Mouse (Mus musculus) hindlimb bud, embryonic 11.5 days (tissue): ENCODE measurements around the gene Mob3b.

Source experiments
- DNase-seq: peaks from one replicate; pipeline ENCODE4 v3.0.0-alpha.2; 2012; ENCODE audit warnings: low read depth, low spot score; ENCODE audit errors: extremely low spot score

Mob3b gene

DNA sequence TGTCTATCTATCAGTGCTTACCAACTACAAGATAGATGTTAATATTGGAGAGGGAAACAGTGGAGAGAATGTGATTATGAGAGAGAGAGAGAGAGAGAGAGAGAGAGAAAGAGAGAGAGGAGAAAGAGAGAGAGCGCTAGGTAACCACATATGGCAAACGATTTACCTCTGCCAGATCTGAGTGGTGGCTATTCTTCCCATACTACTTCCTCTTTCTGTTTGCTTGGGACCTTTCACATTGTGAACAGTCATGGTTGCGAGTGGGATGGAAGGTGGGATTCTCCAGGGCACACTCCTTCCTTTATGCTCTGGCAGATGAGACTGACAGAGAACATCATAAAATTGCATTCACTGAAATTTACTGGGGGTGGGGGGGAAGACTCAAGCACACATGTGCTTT lies 40.1 kb downstream of the Mob3b start:
- DNase-seq: no peak

DNA sequence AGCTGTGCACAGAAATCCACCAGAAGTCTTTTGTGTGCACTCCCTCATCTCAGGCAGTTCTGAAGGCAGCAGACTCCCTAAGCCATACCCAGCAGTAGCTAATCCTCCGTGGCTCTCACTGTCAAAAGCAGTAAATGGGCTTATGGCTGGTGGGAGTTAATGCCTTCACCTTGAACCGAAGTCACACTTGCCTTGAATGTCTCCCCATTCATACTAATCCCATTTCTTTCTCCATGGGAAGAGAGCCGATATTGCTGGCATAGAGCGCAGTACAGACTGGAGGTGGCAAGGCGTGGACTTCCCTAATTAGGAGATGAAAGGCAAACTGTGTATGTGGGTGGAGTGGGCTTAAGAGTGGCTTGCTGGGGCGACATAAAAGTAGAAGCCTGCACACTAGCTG lies 41.4 kb downstream of the Mob3b start:
- DNase-seq: no peak

DNA sequence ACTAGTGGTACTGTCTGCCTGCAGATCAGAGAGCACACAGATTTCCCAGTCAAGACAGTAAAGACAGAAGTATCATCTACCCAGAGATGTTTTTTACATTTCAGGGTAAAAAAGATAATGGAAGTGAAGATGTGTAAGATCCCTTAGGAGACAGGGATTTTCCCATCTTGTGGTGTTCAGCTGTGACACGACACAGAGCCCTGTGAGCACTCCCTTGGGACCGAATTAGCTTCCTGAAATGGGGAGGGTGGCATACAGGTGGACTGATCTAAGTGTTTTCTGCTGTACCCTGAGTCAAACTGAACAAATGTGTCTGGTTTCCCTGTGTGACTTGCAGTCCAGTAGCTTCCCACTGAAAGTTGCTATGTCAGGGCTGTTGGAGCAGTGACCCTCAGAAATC lies 42.3 kb downstream of the Mob3b start:
- no peak for DNase-seq

DNA sequence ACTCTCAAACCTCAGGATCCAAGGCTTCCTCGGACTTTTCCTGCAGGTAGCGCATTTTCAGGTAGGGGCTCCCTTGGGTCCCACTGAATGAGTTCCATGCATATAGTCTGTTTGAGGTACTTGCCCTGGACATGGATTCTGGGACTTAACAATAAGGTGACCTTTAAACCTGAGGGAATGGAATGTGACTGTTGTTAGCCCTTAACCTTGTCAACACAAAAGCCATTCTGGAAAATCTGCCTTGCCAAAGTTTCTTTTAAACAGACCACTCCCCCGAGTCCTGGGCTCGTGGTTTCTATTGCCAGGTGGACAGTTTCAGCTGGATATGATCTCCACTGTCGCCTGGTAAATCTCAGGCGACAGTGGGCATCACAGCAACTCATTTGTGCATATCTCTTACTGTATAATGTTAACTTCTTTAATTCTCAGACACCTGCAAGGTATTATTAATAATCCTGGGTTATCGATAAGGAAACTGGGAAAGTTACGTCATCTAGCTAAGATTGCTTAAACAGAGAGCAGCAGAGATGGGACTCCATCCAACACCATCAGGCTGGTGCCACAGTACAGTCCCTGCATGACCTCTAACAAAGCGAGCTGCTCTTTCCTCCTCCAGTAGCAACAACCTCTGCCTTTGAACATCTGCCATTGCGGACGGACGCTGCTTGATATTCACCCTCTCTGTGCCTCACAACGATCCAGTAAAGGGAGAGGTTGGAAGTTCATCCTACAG lies 43.6 kb downstream of the Mob3b start:
- DNase-seq: no peak

DNA sequence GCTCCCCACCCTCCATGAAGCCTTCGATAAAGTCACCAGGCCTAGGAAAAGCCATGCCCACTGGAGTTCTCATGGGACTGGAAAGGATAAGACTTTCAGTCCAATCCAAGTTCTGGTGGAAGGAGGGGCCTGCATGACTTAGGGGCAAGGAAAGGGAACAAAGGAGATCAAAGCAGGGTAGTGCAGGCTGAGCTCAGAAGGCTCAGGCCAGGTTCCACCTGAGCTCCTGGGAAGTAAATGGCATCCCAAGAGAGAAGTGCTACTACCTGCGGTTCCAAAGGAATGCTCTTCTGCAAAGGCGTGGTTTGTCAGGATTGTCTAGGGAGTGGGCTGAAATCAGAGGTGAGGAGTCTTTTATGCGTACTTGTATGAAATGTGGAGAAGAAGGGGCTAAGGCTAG lies 44.8 kb downstream of the Mob3b start:
- DNase-seq: no peak

DNA sequence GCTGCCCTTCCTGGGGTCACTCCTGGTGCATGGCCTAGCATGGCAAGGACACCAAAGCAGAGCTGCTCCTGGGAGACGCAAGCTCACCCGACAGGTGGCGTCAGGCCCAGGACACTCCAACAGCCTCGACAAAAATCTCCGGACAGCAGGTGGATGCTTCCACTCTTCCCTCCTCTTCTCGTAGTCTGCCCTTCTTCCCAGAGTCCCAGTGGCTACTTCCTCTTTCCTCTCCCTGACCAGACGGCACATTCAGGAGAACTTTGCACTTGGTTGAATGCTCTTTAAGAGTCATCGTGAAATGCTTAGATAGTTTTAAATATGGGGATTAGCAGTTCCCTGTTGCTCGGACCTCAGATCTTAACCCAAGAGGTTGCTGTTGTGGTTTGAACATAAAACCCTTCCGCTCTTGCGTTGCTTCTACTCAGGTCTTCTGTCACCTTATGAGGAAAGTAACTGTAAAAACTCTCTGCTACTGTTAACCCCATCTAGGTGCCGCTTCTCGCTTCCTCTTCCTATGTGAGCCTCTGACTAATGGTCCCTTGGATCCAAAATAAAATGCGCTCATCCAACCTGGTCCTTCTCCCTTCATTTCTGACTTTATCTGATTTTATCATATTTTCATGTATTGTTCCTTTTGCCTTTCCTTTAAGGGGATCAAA lies 52.0 kb downstream of the Mob3b start:
- DNase-seq: no peak

DNA sequence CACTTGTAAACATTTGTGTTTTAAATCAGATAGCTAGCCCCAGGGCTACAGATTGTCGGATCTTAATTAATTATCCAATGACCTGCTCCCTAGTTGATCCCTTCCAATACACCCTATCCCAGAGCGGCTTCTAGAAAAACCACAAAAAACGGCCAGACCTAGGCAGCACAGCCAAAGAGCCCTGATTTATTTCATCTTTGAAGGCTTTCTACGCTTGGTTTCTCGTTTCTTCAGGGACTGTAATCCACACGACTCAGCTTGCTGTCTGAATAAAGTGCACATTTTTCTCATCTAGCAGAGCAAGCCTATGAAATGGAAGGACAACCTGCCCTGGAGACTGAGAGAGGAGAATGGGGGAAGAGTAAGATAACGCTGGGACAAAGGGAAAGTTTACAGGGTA lies 56.1 kb downstream of the Mob3b start:
- no peak for DNase-seq

DNA sequence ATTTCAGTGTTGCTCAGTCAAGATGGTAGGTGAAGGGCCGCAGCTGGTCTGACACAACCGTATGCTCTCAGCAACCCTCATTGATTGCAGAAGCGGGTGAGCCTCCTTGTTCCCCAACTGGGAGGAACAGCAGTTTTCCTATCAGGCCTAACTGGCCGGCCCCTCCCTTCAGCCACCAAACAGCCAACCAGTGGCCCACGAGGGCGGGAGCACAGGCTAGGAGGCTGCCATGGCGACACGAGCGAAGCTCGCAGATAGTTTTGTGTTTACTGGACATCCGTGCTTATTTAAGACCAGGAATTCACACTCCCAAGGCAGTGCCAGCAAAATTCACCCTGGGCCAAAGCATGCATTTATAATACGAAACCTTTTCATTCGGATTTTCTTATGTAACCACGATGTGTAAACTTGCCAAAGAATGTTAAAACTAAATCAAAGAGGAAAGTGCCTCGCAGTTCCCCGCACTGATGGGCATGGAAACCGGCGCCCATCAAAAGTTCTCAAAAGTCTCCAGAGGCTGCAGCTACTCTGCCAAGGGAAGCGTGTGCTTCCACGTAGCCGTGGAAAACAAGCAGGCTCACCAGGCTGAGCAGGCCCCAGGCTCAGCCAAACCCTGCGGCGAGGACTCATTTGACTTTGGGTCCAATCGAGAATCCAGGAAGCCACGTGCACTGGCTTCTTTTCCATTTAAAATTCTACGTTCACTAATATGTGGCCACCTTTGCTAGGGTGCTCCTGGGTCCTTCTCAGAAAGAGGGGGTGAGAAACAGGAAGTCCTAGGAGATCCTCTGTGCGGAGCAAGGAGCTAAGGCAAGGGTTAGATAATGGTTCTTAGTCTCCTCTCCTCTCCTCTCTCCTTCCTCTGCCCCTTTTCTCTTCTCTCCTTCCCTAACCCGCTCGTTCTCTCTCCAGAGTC lies 57.2 kb downstream of the Mob3b start:
- no peak for DNase-seq

DNA sequence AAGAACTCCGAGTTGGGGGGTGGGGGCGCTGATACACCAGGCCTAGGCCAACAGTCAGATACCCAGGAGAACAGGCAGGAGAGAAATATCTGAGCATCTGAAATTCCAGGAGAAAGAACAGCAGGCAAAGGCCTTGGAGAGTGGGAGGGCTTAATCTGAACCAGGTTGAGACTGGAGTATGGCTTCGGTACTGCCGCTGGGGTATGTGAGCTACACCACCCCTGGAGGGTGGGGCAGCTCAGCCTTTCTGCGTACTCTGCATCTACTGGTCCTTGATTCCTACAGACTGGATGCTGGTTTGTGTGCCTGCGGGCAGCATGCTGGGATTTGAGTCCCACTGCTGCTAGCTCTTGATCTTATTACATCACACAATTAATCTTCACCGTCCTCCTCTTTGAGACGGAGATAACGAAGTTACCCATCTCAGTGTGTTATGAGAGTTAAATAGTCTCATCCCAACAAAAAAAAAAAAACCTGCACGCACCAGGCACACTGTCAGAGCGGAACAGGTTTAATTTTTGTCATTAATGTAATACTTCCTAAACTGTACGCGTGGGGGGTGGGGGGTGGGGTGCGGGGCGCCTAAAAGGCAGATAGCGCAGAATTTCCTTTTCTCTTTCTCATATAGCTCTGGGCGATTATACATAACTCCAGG lies 57.9 kb downstream of the Mob3b start:
- DNase-seq: no peak

DNA sequence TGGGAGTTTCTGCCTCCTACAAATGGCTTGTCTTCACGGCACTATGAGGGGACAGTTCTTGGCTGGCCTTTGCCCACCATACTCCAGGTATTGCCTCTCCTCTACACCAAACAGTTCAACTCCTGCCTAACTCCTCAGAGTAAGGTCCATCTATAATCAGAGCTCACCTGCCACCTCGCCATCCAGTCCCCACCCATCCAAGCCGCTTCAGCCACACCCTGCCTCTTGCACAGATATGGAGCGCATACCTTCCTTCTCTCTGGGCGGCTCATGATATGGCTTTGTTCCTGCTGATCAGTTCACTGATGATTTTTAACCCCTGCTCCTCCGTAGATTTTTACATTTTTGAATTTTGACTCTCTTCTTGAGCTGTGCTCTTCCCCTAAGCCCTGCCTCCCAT lies 58.7 kb downstream of the Mob3b start:
- DNase-seq: no peak

DNA sequence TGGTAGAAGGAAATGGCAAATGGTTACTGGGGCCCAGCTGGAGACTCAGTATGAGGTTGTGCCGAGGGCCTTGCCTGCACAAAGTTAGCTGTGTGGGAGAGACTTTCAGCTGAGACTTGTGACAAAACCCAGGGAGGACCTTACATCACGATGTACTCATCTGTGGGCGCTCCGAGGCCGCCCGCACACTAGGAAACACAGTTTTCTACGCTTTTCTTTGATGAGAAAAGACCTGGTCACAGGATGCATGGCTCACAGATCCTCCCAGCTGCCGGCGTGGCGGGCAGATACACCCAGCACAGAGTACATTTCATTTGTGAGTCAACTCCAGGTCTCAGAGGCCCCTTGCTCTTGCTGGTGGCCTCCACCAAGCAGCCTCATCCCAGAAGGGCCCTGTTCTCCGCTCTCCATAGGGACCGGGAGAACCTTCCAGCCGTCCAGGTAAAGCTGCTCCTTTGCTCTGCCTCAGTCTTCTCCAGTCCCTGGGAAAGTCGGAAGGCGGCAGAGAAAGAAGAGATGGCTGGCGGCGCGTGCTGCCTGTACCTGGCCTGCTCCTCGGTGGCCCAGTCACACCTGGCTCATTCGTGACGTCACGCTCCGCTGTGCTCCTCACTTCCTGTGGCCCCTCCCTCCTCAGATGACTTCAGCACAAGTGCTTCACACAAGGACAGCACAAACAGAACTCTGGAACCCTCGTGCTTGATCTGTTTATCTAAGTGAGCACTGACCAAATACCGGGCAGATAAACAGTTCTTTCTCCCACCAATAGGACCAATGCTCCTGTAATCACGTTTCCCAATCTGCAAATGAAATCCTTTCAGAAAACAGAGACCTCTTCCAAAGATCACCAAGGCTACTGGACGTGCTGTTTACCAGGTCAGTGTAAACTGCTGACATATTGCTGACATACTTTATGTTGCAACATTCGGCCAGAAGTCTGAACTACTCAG lies 60.8 kb downstream of the Mob3b start:
- DNase-seq: no peak

DNA sequence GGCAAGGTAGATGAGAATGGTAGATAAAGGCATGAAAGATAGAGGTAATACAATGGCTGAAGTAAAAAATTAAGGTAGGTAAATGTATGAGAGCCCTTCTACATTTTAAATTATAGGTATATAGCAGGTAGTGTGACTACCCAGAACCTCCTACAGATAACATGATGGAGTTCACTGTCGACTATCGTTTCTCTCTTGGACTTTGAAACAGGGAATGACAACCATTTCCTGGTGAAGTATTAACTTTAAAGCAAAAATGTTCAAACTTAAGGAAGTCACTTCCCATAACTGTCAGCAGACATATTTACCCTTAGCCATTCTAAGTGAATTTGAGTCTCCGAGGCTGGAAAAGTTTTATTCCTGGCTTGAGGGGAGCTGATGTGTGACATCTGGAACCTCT lies 64.8 kb downstream of the Mob3b start:
- no peak for DNase-seq

DNA sequence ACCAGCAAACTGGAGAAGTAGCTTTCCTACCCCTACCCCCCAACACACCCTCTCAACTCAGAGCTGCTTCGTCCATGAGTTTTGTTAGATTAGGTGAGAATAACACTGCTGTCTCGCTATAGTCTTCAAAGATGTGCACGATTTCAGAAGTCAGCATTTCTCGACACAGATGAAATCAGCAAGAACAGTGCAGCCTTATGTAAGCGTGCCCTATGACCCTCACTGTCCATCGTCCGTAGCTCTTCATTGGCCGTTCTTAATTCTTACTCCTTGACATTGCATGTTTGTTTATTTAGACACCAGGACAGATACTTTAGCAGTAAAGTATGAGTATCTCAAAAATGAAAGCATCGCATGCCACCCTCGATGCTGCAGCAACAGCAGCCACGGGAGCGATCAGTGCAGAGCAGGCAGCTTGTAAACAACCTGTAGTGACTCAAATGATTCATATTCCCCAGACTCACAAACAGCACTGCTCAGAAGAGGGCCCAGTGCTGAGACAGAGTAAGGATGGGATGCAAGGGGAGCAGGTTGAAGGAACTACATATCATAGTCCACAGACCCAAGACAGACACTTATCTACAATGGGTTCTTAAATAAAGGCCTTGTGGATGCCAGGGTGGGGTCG lies 66.0 kb downstream of the Mob3b start:
- DNase-seq: no peak

DNA sequence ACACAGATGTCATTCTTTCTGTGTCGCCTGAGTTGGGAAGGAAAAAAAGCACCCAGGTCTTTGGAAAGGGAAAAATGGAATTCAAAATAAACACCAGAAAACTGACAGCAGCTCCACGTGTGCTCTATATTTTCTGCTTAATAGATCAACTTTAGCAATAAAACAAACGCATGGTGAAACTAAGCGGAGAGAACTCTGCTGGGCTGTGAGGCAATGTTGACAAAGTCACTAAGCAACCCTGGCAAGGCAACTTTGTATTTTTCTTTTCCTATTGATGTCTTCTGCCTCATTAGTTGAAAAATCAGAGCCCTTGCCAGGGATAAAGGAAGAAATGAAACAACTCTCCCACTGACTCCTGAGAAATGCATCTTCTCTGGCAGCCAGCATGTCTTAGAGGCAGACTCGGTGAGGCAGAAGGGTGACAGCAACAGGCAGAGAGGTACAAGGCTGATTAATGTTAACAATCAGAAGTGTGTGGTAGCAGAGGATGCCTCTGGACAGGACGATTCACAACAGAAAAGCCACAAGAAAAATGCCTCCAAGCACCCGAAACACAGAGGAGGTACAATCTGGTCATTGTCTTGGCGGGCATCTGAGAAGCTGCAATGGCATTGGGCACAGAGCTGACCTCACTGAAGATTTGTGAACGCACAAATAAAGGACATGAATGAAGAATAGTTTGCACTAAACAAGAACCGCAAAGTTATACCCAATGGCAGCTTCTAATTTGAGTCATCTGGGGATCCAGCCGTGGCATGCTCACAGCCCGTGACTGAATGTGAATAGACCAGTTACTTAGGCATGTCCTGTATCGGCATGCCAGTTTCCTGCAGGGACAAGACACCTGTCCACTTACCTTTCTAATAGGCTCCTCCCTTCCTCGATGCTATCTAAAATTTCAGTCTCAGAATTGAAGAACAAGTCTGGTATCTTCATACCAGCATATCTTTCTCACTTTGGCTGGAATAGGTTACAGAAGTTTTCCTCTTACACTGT lies 67.7 kb downstream of the Mob3b start:
- no peak for DNase-seq

DNA sequence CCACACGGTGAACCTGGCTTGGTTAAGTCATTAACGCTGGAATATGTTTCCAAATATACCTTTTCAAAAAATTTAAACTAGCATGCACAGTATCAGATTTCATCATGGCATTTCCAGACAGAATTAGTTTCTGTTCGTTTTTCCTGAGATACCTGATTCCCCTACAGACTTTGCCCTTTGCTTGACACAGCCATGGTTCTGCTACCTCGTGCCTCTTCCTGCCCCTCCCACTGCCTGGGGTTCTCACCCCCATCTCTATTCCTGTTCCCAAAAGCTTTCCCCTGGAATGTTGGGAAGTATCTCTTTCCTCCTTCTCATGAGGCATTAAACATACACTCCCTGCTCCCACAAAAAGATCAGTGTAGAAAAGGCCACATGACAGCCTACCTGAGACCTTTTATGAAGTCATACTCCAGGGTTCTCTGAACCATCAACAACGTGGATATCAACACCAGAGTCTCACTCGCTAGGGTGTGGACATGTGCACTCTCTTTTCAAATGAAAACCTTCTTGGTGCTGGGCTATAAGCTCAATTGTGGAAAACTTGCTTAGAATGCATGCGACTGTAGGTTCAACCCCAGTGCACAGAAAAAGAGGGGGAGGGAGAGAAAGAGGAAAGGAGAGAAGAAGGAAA lies 71.1 kb downstream of the Mob3b start:
- no peak for DNase-seq

DNA sequence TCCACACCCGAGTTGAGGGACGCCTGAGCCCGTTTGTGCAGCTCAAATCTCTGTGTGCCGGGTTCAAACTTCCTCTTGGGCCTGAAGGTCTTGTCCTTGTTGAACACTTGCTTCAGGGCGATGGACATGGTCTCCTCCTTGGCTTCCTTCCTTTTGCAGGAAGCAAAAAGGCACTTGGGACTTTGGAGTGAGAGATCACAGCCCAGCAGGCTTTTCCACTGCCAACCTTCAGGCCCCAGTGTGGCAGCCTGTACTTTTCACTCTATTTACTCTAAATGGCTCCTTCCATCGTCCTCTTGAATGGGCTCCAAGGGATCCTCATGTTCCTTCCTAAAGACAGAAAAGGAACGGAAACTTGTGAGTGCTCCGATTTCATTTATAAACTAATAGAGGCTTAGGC lies 73.2 kb downstream of the Mob3b start:
- no peak for DNase-seq

DNA sequence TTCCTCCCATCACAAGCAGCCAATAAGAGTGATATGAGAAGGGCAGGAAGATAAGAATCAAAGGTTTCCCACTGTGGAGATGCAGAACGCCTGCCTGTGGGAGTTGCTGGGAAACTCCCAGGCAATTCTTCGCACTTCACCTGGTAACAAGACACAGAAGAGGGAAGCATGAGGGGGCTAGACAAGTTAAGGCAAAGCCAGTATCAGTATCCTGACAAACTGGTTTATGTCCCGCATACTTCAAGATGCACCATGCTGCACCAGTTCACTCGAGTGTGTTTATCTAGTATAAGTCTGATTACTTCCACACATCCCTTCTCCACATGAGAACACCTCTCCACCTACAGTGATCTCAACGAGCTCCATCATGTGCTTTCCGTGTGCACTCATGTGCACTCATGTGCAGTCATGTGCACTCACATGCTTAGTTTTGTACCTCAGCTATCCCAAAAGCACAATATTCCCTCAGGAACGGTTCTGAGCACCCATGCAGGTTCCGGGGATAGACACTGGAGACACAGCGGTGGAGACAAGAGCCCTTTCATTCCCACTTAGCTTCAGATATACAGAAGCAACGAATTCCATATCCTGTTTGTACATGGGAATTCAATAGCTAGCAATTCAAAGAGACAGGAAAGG lies 74.7 kb downstream of the Mob3b start:
- no peak for DNase-seq

DNA sequence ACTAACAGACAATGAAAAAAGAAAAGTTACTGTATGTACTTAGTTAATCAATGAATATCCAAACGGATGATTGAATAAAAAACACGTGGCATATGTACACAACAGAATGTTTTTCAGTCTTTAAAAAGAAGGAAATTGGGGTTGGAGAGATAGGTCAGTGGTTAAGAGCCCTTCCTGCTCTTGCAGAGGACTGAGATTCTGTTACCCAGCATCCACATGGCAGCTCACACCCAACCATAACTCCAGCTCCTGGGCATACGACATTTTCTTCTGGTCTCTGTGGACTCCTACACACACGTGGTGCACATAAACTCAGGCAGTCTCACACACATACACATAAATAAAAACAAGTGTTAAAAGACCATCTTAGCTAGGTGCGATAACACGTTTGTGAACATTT lies 77.0 kb downstream of the Mob3b start:
- no peak for DNase-seq
